Mouse (Mus musculus): ENCODE data around the gene Tbc1d22a. TPM values are rescaled to one million over a fixed set of nuclear protein-coding genes. Genes with fewer than 3 reads are reported as not detected.
A peak's percentile ranks its signal among the peaks of the same experiment; 100 is the strongest.

The Tbc1d22a gene
- polyA plus RNA-seq, 1 experiment from 2014 or later: 8.7 TPM

GRCm38 (mm10) chr15:86226221-86226620 lies 12.0 kb downstream of the Tbc1d22a start:
- no peaks in the 10 kb centered on the region for H3K9me3 ChIP-seq (ENCODE audit: control insufficient read depth, low read length)
- 84% methylated on average over 5 of the region's 5 CpGs for WGBS
- ATAC-seq (ENCODE audit: low FRiP score, low TSS enrichment) (no peak), DNase-seq (ENCODE audit: low spot score) (no peak)
- H3K27ac ChIP-seq (replicated peaks): no peak overlapping the region
- TF ChIP-seq CTCF (IDR thresholded peaks at IDR 0.05; ENCODE audit: low read depth): no peak
- TF ChIP-seq EP300 (optimal IDR thresholded peaks at IDR 0.05): no peak
- no peaks in the 10 kb centered on the region for H3K4me1 ChIP-seq (replicated peaks; ENCODE audit: control insufficient read depth, insufficient read depth)
- H3K36me3 ChIP-seq (ENCODE audit: control insufficient read depth, insufficient read depth, low read length): no peaks in the 10 kb centered on the region
- no peak overlapping the region for H3K4me3 ChIP-seq (ENCODE audit: low read depth, low read length)
- H3K27me3 ChIP-seq (ENCODE audit: control insufficient read depth, insufficient read depth, low read length): no peaks in the 10 kb centered on the region
- no peak overlapping the region for H3K4me2 ChIP-seq (replicated peaks; ENCODE audit: low read depth)
- no peak overlapping the region for H3K9ac ChIP-seq (ENCODE audit: low read length)

GRCm38 (mm10) chr15:86226968-86227367 lies 12.7 kb downstream of the Tbc1d22a start:
- WGBS: 81% methylated on average over 2 of the region's 2 CpGs
- no peak overlapping the region for H3K4me3 ChIP-seq (ENCODE audit: low read depth, low read length)
- no peak for ATAC-seq (ENCODE audit: low FRiP score, low TSS enrichment)

GRCm38 (mm10) chr15:86228186-86228585 lies 13.9 kb downstream of the Tbc1d22a start:
- 43% methylated on average over 3 of the region's 3 CpGs for WGBS
- Histone ChIP-seq H3K4me2 (replicated peaks; ENCODE audit: low read depth) (no peak overlapping the region), H3K4me3 (ENCODE audit: low read depth, low read length) (no peak overlapping the region), H3K27ac (replicated peaks) (no peak overlapping the region), H3K9ac (ENCODE audit: low read length) (no peak overlapping the region), H3K27me3 (ENCODE audit: control insufficient read depth, insufficient read depth, low read length) (no peaks in the 10 kb centered on the region), H3K36me3 (ENCODE audit: control insufficient read depth, insufficient read depth, low read length) (no peaks in the 10 kb centered on the region), H3K9me3 (ENCODE audit: control insufficient read depth, low read length) (no peaks in the 10 kb centered on the region), H3K4me1 (replicated peaks; ENCODE audit: control insufficient read depth, insufficient read depth) (no peaks in the 10 kb centered on the region)
- ATAC-seq (ENCODE audit: low FRiP score, low TSS enrichment): peak; percentile 64
- DNase-seq (ENCODE audit: low spot score): peak; percentile 48
- TF ChIP-seq EP300 (optimal IDR thresholded peaks at IDR 0.05): no peak
- TF ChIP-seq CTCF (IDR thresholded peaks at IDR 0.05; ENCODE audit: low read depth): peak; percentile 83

More at GRCm38 (mm10) chr15:86226968-86227367, 12.7 kb downstream of the Tbc1d22a start:
- H3K9me3 ChIP-seq (ENCODE audit: control insufficient read depth, low read length): no peaks in the 10 kb centered on the region
- H3K9ac ChIP-seq (ENCODE audit: low read length): no peak overlapping the region
- no peak overlapping the region for H3K4me2 ChIP-seq (replicated peaks; ENCODE audit: low read depth)
- no peak overlapping the region for H3K27ac ChIP-seq (replicated peaks)
- H3K4me1 ChIP-seq (replicated peaks; ENCODE audit: control insufficient read depth, insufficient read depth): no peaks in the 10 kb centered on the region
- DNase-seq (ENCODE audit: low spot score): no peak
- TF ChIP-seq EP300 (optimal IDR thresholded peaks at IDR 0.05) (no peak), CTCF (IDR thresholded peaks at IDR 0.05; ENCODE audit: low read depth) (peak; percentile 7; the same call in 1 of the 2 replicates)
- no peaks in the 10 kb centered on the region for H3K36me3 ChIP-seq (ENCODE audit: control insufficient read depth, insufficient read depth, low read length)
- H3K27me3 ChIP-seq (ENCODE audit: control insufficient read depth, insufficient read depth, low read length): no peaks in the 10 kb centered on the region

- DNase-seq (ENCODE audit: low spot score) (no peak), ATAC-seq (ENCODE audit: low FRiP score, low TSS enrichment) (no peak)
- no peaks in the 10 kb centered on the region for H3K27me3 ChIP-seq (ENCODE audit: control insufficient read depth, insufficient read depth, low read length)
- no peak overlapping the region for H3K4me2 ChIP-seq (replicated peaks; ENCODE audit: low read depth)
- H3K9me3 ChIP-seq (ENCODE audit: control insufficient read depth, low read length): no peaks in the 10 kb centered on the region
- no peaks in the 10 kb centered on the region for H3K4me1 ChIP-seq (replicated peaks; ENCODE audit: control insufficient read depth, insufficient read depth)
- TF ChIP-seq EP300 (optimal IDR thresholded peaks at IDR 0.05) (no peak), CTCF (IDR thresholded peaks at IDR 0.05; ENCODE audit: low read depth) (no peak)
- 84% methylated on average over 8 of the region's 8 CpGs for WGBS
- no peak overlapping the region for H3K9ac ChIP-seq (ENCODE audit: low read length)
- no peaks in the 10 kb centered on the region for H3K36me3 ChIP-seq (ENCODE audit: control insufficient read depth, insufficient read depth, low read length)
- no peak overlapping the region for H3K27ac ChIP-seq (replicated peaks)
- no peak overlapping the region for H3K4me3 ChIP-seq (ENCODE audit: low read depth, low read length)
These were observed 14.8 kb downstream of the Tbc1d22a start for GRCm38 (mm10) chr15:86229088-86229487.

- H3K9ac ChIP-seq (ENCODE audit: low read length): no peak overlapping the region
- H3K27me3 ChIP-seq (ENCODE audit: control insufficient read depth, insufficient read depth, low read length): no peaks in the 10 kb centered on the region
- ATAC-seq (ENCODE audit: low FRiP score, low TSS enrichment) (peak; percentile 47; the same call in 1 of the 2 replicates), DNase-seq (ENCODE audit: low spot score) (peak; percentile 30)
- no peak overlapping the region for H3K4me3 ChIP-seq (ENCODE audit: low read depth, low read length)
- H3K4me2 ChIP-seq (replicated peaks; ENCODE audit: low read depth): no peak overlapping the region
- H3K4me1 ChIP-seq (replicated peaks; ENCODE audit: control insufficient read depth, insufficient read depth): no peaks in the 10 kb centered on the region
- no peaks in the 10 kb centered on the region for H3K9me3 ChIP-seq (ENCODE audit: control insufficient read depth, low read length)
- 62% methylated on average over 11 of the region's 11 CpGs for WGBS
- H3K27ac ChIP-seq (replicated peaks): no peak overlapping the region
- TF ChIP-seq EP300 (optimal IDR thresholded peaks at IDR 0.05): no peak
- TF ChIP-seq CTCF (IDR thresholded peaks at IDR 0.05; ENCODE audit: low read depth): no peak
- no peaks in the 10 kb centered on the region for H3K36me3 ChIP-seq (ENCODE audit: control insufficient read depth, insufficient read depth, low read length)
These were observed 15.4 kb downstream of the Tbc1d22a start for GRCm38 (mm10) chr15:86229623-86230022.

GRCm38 (mm10) chr15:86231170-86231569 lies 16.9 kb downstream of the Tbc1d22a start:
- H3K4me3 ChIP-seq (ENCODE audit: low read depth, low read length): no peak overlapping the region
- H3K4me2 ChIP-seq (replicated peaks; ENCODE audit: low read depth): no peak overlapping the region
- H3K27ac ChIP-seq (replicated peaks): no peak overlapping the region
- H3K9ac ChIP-seq (ENCODE audit: low read length): no peak overlapping the region
- H3K9me3 ChIP-seq (ENCODE audit: control insufficient read depth, low read length): no peaks in the 10 kb centered on the region
- TF ChIP-seq EP300 (optimal IDR thresholded peaks at IDR 0.05) (no peak), CTCF (IDR thresholded peaks at IDR 0.05; ENCODE audit: low read depth) (no peak)
- ATAC-seq (ENCODE audit: low FRiP score, low TSS enrichment) (no peak), DNase-seq (ENCODE audit: low spot score) (no peak)
- 72% methylated on average over 1 of the region's 1 CpGs for WGBS
- no peaks in the 10 kb centered on the region for H3K27me3 ChIP-seq (ENCODE audit: control insufficient read depth, insufficient read depth, low read length)
- H3K36me3 ChIP-seq (ENCODE audit: control insufficient read depth, insufficient read depth, low read length): peaks cover 4% of the 10 kb centered on the region; the same call in 1 of the 2 replicates
- H3K4me1 ChIP-seq (replicated peaks; ENCODE audit: control insufficient read depth, insufficient read depth): no peaks in the 10 kb centered on the region
